In the genomic region with DNA sequence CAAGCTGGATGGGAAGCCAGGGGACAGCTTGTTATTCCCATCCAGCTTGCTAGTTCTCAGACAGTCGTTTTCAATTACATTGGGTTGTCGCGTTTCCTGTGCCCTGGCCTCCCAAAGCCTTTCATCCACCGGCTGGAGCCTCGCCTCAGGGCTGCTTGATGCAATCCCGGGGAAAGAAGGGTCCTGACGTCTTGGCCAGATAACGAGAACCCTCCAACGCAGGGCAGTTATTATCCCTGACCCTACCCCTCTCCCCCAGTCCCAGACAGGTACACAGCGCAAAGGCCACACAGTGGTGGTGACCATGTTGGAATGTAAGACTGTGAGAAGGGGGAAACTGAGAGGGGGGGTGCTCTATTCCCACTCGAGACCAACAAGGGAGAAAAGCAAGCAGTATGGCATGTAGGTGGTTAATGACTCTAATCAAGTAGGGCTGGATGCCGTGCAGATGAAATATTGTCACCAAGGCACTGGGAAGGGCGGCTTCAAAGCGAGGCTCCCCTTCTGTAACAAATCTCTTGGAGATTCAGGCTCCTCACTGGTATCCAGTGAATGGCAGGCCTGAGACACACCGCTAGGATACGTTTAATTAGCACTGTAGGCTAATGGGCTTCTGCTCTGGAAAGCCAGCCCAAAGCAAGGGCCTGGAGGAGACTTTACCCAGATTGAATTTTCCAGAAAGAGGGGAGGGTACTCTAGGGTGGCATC, we compare ENCODE assay signal across 12 mouse cellular contexts.
DNase-seq lines count a peak whose midpoint lies in the region; ATAC-seq and TF ChIP-seq lines count a peak whose summit lies in the region.
"Had no signal": no experiment of that assay in that cellular context is flagged by ENCODE, and none has a peak within 500 bp of the region (broad histone marks: within the 10 kb centered on the region; RNA-seq: fewer than 3 reads in every experiment).

No protein-coding gene starts in this region.

- H3K27ac ChIP-seq in layer of hippocampus, adult 2 months = peak overlapping the region; percentile 32; the same call in 1 of the 2 replicates
- no peak overlapping the region for H3K27ac ChIP-seq in embryonic facial prominence, embryonic 12.5 days
- H3K27ac ChIP-seq in hindbrain, embryonic 15.5 days (replicated peaks) = peak overlapping the region; percentile 52
- H3K27ac ChIP-seq: gastrocnemius, adult 2 months; liver, embryonic 15.5 days had no signal

- WGBS in embryonic facial prominence, embryonic 12.5 days = 13% methylated on average over 16 of the region's 16 CpGs
- 33% methylated on average over 16 of the region's 16 CpGs for WGBS in hindbrain, embryonic 15.5 days

- no peak for ATAC-seq in embryonic facial prominence, embryonic 12.5 days (ENCODE audit: insufficient number of reproducible peaks, insufficient read depth, low FRiP score, low TSS enrichment)
- peak; percentile 68 for ATAC-seq in hindbrain, embryonic 15.5 days (ENCODE audit: low FRiP score, low read depth)

- no peak overlapping the region for H3K4me3 ChIP-seq in layer of hippocampus, adult 2 months
- no peak overlapping the region for H3K4me3 ChIP-seq in embryonic facial prominence, embryonic 12.5 days
- no peak overlapping the region for H3K4me3 ChIP-seq in hindbrain, embryonic 15.5 days
- H3K4me3 ChIP-seq: gastrocnemius, adult 2 months; liver, embryonic 15.5 days had no signal

- H3K9ac ChIP-seq in embryonic facial prominence, embryonic 12.5 days = no peak overlapping the region
- no peak overlapping the region for H3K9ac ChIP-seq in hindbrain, embryonic 15.5 days
- H3K9ac ChIP-seq: liver, embryonic 15.5 days had no signal

- H3K36me3 ChIP-seq in embryonic facial prominence, embryonic 12.5 days = no peaks in the 10 kb centered on the region
- no peaks in the 10 kb centered on the region; the same call in 1 of the 2 replicates for H3K36me3 ChIP-seq in hindbrain, embryonic 15.5 days
- H3K36me3 ChIP-seq: liver, embryonic 15.5 days had no signal

- peaks cover 14% of the 10 kb centered on the region; the same call in 1 of the 2 replicates for H3K4me1 ChIP-seq in embryonic facial prominence, embryonic 12.5 days
- peaks cover 19% of the 10 kb centered on the region for H3K4me1 ChIP-seq in hindbrain, embryonic 15.5 days (replicated peaks)
- H3K4me1 ChIP-seq: liver, embryonic 15.5 days had no signal

- no peak for DNase-seq in layer of hippocampus, adult 2 months (ENCODE audit: low spot score in 2 of 2)
- no peak for DNase-seq in layer of hippocampus, adult 9-11 months
- DNase-seq in neural tube, embryonic 10.5 days (ENCODE audit: extremely low spot score, low spot score) = peak; percentile 32
- DNase-seq in cerebellum, adult 9-11 months = no peak
- DNase-seq in adrenal gland, adult 2 months = no peak
- no peak for DNase-seq in layer of hippocampus, postnatal 10 days (ENCODE audit: low spot score in 2 of 2)
- DNase-seq: gastrocnemius, adult 2 months; spleen, adult 18-20 months; thymus, postnatal 14 days had no signal

- no peaks in the 10 kb centered on the region for H3K9me3 ChIP-seq in embryonic facial prominence, embryonic 12.5 days
- no peaks in the 10 kb centered on the region for H3K9me3 ChIP-seq in hindbrain, embryonic 15.5 days
- H3K9me3 ChIP-seq: liver, embryonic 15.5 days had no signal

- TF ChIP-seq CTCF in layer of hippocampus, adult 2 months (conservative IDR thresholded peaks at IDR 0.05) = no peak

- H3K4me2 ChIP-seq in embryonic facial prominence, embryonic 12.5 days (replicated peaks) = 0 out of 2 replicates have a peak overlapping the region, but pooled peaks have one; percentile 1
- H3K4me2 ChIP-seq in hindbrain, embryonic 15.5 days = no peak overlapping the region
- H3K4me2 ChIP-seq: liver, embryonic 15.5 days had no signal

- no peaks in the 10 kb centered on the region for H3K27me3 ChIP-seq in embryonic facial prominence, embryonic 12.5 days
- H3K27me3 ChIP-seq in hindbrain, embryonic 15.5 days = no peaks in the 10 kb centered on the region
- H3K27me3 ChIP-seq: liver, embryonic 15.5 days had no signal
